Mouse (Mus musculus) limb, embryonic 12.5 days (tissue): Measurements from ENCODE around the gene Ablim1. TPM values are rescaled to one million over a fixed set of nuclear protein-coding genes. Genes with fewer than 3 reads are reported as not detected.

ENCODE experiments used
- ATAC-seq: fragments of 200-750 bp; cut with Nextera tagmentation; 2 replicates; pipeline ENCODE4 v1.8.0; 2017; ENCODE audit warnings: low read depth, moderate TSS enrichment; ENCODE audit not compliant: insufficient number of reproducible peaks, insufficient read depth, low FRiP score, low TSS enrichment
- H3K27ac ChIP-seq: fragments of 300-500 bp; sonication (generic); 2 replicates; pipeline ENCODE4 v1.5.1; 2016; ENCODE audit warnings: mild to moderate bottlenecking, moderate library complexity
- H3K27me3 ChIP-seq: fragments of 300-500 bp; sonication (generic); 2 replicates; pipeline ENCODE4 v1.6.1; 2016; ENCODE audit warnings: mild to moderate bottlenecking, moderate library complexity
- H3K36me3 ChIP-seq: fragments of 300-500 bp; sonication (generic); 2 replicates; pipeline ENCODE4 v1.6.1; 2016; ENCODE audit warnings: mild to moderate bottlenecking, moderate library complexity
- H3K4me1 ChIP-seq: fragments of 300-500 bp; sonication (generic); replicated peaks from 2 replicates; pipeline ENCODE4 v1.6.1; 2016
- H3K4me2 ChIP-seq: fragments of 300-500 bp; sonication (generic); 2 replicates; pipeline ENCODE4 v1.6.1; 2016; ENCODE audit warnings: mild to moderate bottlenecking, moderate library complexity
- H3K4me3 ChIP-seq: fragments of 300-500 bp; sonication (generic); replicated peaks from 2 replicates; pipeline ENCODE4 v1.5.1; 2016; ENCODE audit warnings: mild to moderate bottlenecking
- H3K9ac ChIP-seq: fragments of 300-500 bp; sonication (generic); replicated peaks from 2 replicates; pipeline ENCODE4 v1.6.1; 2016; ENCODE audit warnings: mild to moderate bottlenecking, moderate library complexity
- H3K9me3 ChIP-seq: fragments of 300-500 bp; sonication (generic); 2 replicates; pipeline ENCODE4 v1.6.1; 2016; ENCODE audit warnings: mild to moderate bottlenecking, moderate library complexity
- WGBS: fragments of 180-500 bp; shearing (Covaris S2); methylation state at CpG from one replicate; pipeline ENCODE4 v1.1.7; 2016; 5-methylcytosine and 5-hydroxymethylcytosine counted together
- polyA plus RNA-seq: library from polyadenylated mRNA; unstranded; fragments of >200 nt; fragmentation: Nextera tagmentation; extraction: Ambion mirVana; gene quantifications from 2 replicates; pipeline ENCODE4 v1.2.1, GENCODE M21; 2016

Ablim1 gene
- polyA plus RNA-seq, 1 experiment from 2014 or later, result 22.1 TPM

- no peak for ATAC-seq
- H3K9ac ChIP-seq, result no peak overlapping the region
- H3K4me3 ChIP-seq, result no peak overlapping the region
- H3K4me2 ChIP-seq, result no peak overlapping the region
- H3K4me1 ChIP-seq, result no peaks in the 10 kb centered on the region
- H3K27ac ChIP-seq, result no peak overlapping the region
- no peaks in the 10 kb centered on the region for H3K36me3 ChIP-seq
- no peaks in the 10 kb centered on the region for H3K9me3 ChIP-seq
- WGBS, result 81% methylated on average over 4 of the region's 4 CpGs
- H3K27me3 ChIP-seq, result peaks cover 5% of the 10 kb centered on the region; the same call in 1 of the 2 replicates
Observed at GRCm38 (mm10) chr19:57322491-57322890, 7.8 kb upstream of the Ablim1 start.

GRCm38 (mm10) chr19:57321839-57322238 is 7.1 kb upstream of the Ablim1 start:
- H3K9me3 ChIP-seq, result no peaks in the 10 kb centered on the region
- no peak overlapping the region for H3K9ac ChIP-seq
- H3K27ac ChIP-seq, result no peak overlapping the region
- H3K4me2 ChIP-seq, result no peak overlapping the region
- ATAC-seq, result no peak
- H3K4me3 ChIP-seq, result no peak overlapping the region
- no peaks in the 10 kb centered on the region for H3K4me1 ChIP-seq
- WGBS, result 74% methylated on average over 3 of the region's 3 CpGs
- H3K27me3 ChIP-seq, result peaks cover 5% of the 10 kb centered on the region; the same call in 1 of the 2 replicates
- H3K36me3 ChIP-seq, result no peaks in the 10 kb centered on the region

- 78% methylated on average over 9 of the region's 9 CpGs for whole genome bisulfite sequencing
Observed at GRCm38 (mm10) chr19:57320656-57321382, 6.1 kb upstream of the Ablim1 start.

GRCm38 (mm10) chr19:57316597-57316996 is 1.9 kb upstream of the Ablim1 start:
- 88% methylated on average over 3 of the region's 3 CpGs for WGBS
- H3K9ac ChIP-seq, result no peak overlapping the region

More at GRCm38 (mm10) chr19:57320656-57321382, 6.1 kb upstream of the Ablim1 start:
- H3K4me3 ChIP-seq, result no peak overlapping the region
- no peak overlapping the region for H3K4me2 ChIP-seq
- H3K27me3 ChIP-seq, result peaks cover 13% of the 10 kb centered on the region
- H3K27ac ChIP-seq, result no peak overlapping the region
- no peaks in the 10 kb centered on the region for H3K36me3 ChIP-seq
- no peak overlapping the region for H3K9ac ChIP-seq
- ATAC-seq, result no peak
- no peaks in the 10 kb centered on the region for H3K9me3 ChIP-seq
- no peaks in the 10 kb centered on the region for H3K4me1 ChIP-seq

GRCm38 (mm10) chr19:57315013-57315565 is 370 bp upstream of the Ablim1 start:
- H3K27ac ChIP-seq, result no peak overlapping the region
- H3K4me2 ChIP-seq, result peak overlapping the region; percentile 98
- H3K36me3 ChIP-seq, result no peaks in the 10 kb centered on the region
- H3K9ac ChIP-seq, result peak overlapping the region; percentile 52
- 49% methylated on average over 11 of the region's 11 CpGs for WGBS
- H3K4me3 ChIP-seq, result peak overlapping the region; percentile 50
- no peak for ATAC-seq
- no peaks in the 10 kb centered on the region for H3K9me3 ChIP-seq
- H3K27me3 ChIP-seq, result peaks cover 57% of the 10 kb centered on the region
- H3K4me1 ChIP-seq, result peaks cover 11% of the 10 kb centered on the region

More at GRCm38 (mm10) chr19:57316597-57316996, 1.9 kb upstream of the Ablim1 start:
- Histone ChIP-seq H3K27me3 (peaks cover 48% of the 10 kb centered on the region), H3K9me3 (no peaks in the 10 kb centered on the region), H3K4me2 (no peak overlapping the region), H3K36me3 (no peaks in the 10 kb centered on the region), H3K27ac (no peak overlapping the region), H3K4me3 (no peak overlapping the region), H3K4me1 (peaks cover 11% of the 10 kb centered on the region)
- no peak for ATAC-seq

GRCm38 (mm10) chr19:57313891-57314345 is 801 bp downstream of the Ablim1 start:
- H3K9me3 ChIP-seq, result no peaks in the 10 kb centered on the region
- H3K36me3 ChIP-seq, result no peaks in the 10 kb centered on the region
- peaks cover 57% of the 10 kb centered on the region for H3K27me3 ChIP-seq
- H3K4me3 ChIP-seq, result peak overlapping the region; percentile 50
- ATAC-seq, result no peak
- H3K4me1 ChIP-seq, result peaks cover 11% of the 10 kb centered on the region
- H3K27ac ChIP-seq, result no peak overlapping the region
- H3K9ac ChIP-seq, result no peak overlapping the region
- 66% methylated on average over 3 of the region's 3 CpGs for WGBS
- peak overlapping the region; percentile 98 for H3K4me2 ChIP-seq

GRCm38 (mm10) chr19:57313226-57313625 is 1.5 kb downstream of the Ablim1 start:
- Histone ChIP-seq H3K27me3 (peaks cover 57% of the 10 kb centered on the region), H3K9me3 (no peaks in the 10 kb centered on the region), H3K36me3 (no peaks in the 10 kb centered on the region), H3K27ac (no peak overlapping the region), H3K9ac (no peak overlapping the region), H3K4me1 (peaks cover 11% of the 10 kb centered on the region), H3K4me2 (no peak overlapping the region), H3K4me3 (no peak overlapping the region)
- ATAC-seq, result no peak
- WGBS, result 73% methylated on average over 10 of the region's 10 CpGs

- ATAC-seq, result no peak
- peaks cover 40% of the 10 kb centered on the region for H3K27me3 ChIP-seq
- H3K27ac ChIP-seq, result no peak overlapping the region
- no peak overlapping the region for H3K4me2 ChIP-seq
- H3K9me3 ChIP-seq, result no peaks in the 10 kb centered on the region
- 73% methylated on average over 4 of the region's 4 CpGs for WGBS
- no peak overlapping the region for H3K9ac ChIP-seq
- no peaks in the 10 kb centered on the region for H3K36me3 ChIP-seq
- no peak overlapping the region for H3K4me3 ChIP-seq
- peaks cover 9% of the 10 kb centered on the region for H3K4me1 ChIP-seq
Observed at GRCm38 (mm10) chr19:57309980-57310379, 4.7 kb downstream of the Ablim1 start.

GRCm38 (mm10) chr19:57306601-57307000 is 8.1 kb downstream of the Ablim1 start:
- H3K9ac ChIP-seq, result no peak overlapping the region
- H3K27ac ChIP-seq, result no peak overlapping the region
- no peak for ATAC-seq
- H3K36me3 ChIP-seq, result no peaks in the 10 kb centered on the region
- H3K4me2 ChIP-seq, result no peak overlapping the region
- peaks cover 9% of the 10 kb centered on the region for H3K4me1 ChIP-seq
- 58% methylated on average over 4 of the region's 4 CpGs for WGBS
- H3K9me3 ChIP-seq, result no peaks in the 10 kb centered on the region
- no peak overlapping the region for H3K4me3 ChIP-seq
- H3K27me3 ChIP-seq, result peaks cover 9% of the 10 kb centered on the region

GRCm38 (mm10) chr19:57305972-57306371 is 8.7 kb downstream of the Ablim1 start:
- no peaks in the 10 kb centered on the region for H3K36me3 ChIP-seq
- H3K27me3 ChIP-seq, result peaks cover 5% of the 10 kb centered on the region
- no peak overlapping the region for H3K4me2 ChIP-seq
- H3K4me1 ChIP-seq, result peaks cover 9% of the 10 kb centered on the region
- no peaks in the 10 kb centered on the region for H3K9me3 ChIP-seq
- ATAC-seq, result no peak
- H3K27ac ChIP-seq, result no peak overlapping the region
- 76% methylated on average over 8 of the region's 8 CpGs for WGBS
- H3K9ac ChIP-seq, result no peak overlapping the region
- no peak overlapping the region for H3K4me3 ChIP-seq

GRCm38 (mm10) chr19:57304666-57305065 is 10.1 kb downstream of the Ablim1 start:
- Histone ChIP-seq H3K36me3 (no peaks in the 10 kb centered on the region), H3K27ac (no peak overlapping the region), H3K4me2 (no peak overlapping the region), H3K9ac (no peak overlapping the region), H3K27me3 (no peaks in the 10 kb centered on the region), H3K4me3 (no peak overlapping the region), H3K4me1 (peaks cover 9% of the 10 kb centered on the region), H3K9me3 (no peaks in the 10 kb centered on the region)
- ATAC-seq, result no peak
- 67% methylated on average over 2 of the region's 2 CpGs for WGBS
